Mouse (Mus musculus): ENCODE measurements around the gene Ly6g6c.
A peak's percentile ranks its signal among the peaks of the same experiment; 100 is the strongest.

- TF ChIP-seq USF1 (IDR thresholded peaks at IDR 0.05; ENCODE audit: low read depth) (no peak), POLR2A (IDR thresholded peaks at IDR 0.05; ENCODE audit: insufficient read length, low read depth) (peak; percentile 72), TCF12 (IDR thresholded peaks at IDR 0.05; ENCODE audit: insufficient read depth, poor library complexity, severe bottlenecking) (no peak), MAX (IDR thresholded peaks at IDR 0.05; ENCODE audit: low read depth) (no peak), MYOD1 (IDR thresholded peaks at IDR 0.05; ENCODE audit: control insufficient read depth in 1 of 3, insufficient read length in 2 of 3, low read depth in 2 of 3) (peak in 1 of 3 experiments; percentile 13), SRF (IDR thresholded peaks at IDR 0.05; ENCODE audit: control insufficient read depth, insufficient read length, low read depth) (no peak), E2F4 (IDR thresholded peaks at IDR 0.05; ENCODE audit: insufficient read depth) (no peak), POLR2AphosphoS2 (IDR thresholded peaks at IDR 0.05; ENCODE audit: insufficient read length, low read depth) (peak; percentile 89), MYOG (IDR thresholded peaks at IDR 0.05; ENCODE audit: control insufficient read depth in 1 of 3, insufficient read depth in 1 of 3, insufficient read length in 2 of 3, low read depth in 2 of 3) (no peak)
Observed at GRCm38 (mm10) chr17:35045807-35046680, 19.1 kb upstream of the Ly6g6c start.

Data from myocyte (in vitro differentiated cells).